Mouse (Mus musculus) G1E (cell line): ENCODE results near the gene Olfr1396. TPM values are rescaled to one million over a fixed set of nuclear protein-coding genes. Genes with fewer than 3 reads are reported as not detected.

Experiments used
- ATAC-seq: 2 replicates; pipeline ENCODE4 v1.8.0; 2016; ENCODE audit warnings: mild to moderate bottlenecking; ENCODE audit not compliant: insufficient number of reproducible peaks, poor library complexity, low FRiP score, severe bottlenecking; ENCODE audit errors: extremely low read depth
- DNase-seq: peaks from one replicate; pipeline ENCODE4 v3.0.0; 2012; ENCODE audit warnings: low spot score
- H3K27me3 ChIP-seq: 2 replicates; pipeline ENCODE4 v1.6.1; 2012; ENCODE audit warnings: mild to moderate bottlenecking, low read length, inconsistent platforms; ENCODE audit not compliant: insufficient read depth
- H3K36me3 ChIP-seq: replicated peaks from 2 replicates; pipeline ENCODE3; 2012; ENCODE audit warnings: mild to moderate bottlenecking, inconsistent platforms
- H3K4me1 ChIP-seq: 2 replicates; pipeline ENCODE4 v1.6.1; 2012; ENCODE audit warnings: low read depth, low read length, inconsistent platforms, mixed read lengths; ENCODE audit not compliant: insufficient read depth
- H3K4me3 ChIP-seq: 2 replicates; pipeline ENCODE4 v1.5.1; 2012; ENCODE audit warnings: low read depth, mild to moderate bottlenecking, inconsistent platforms, low read length, moderate library complexity, mixed read lengths
- H3K9me3 ChIP-seq: replicated peaks from 2 replicates; pipeline ENCODE4 v1.6.1; 2012; ENCODE audit warnings: inconsistent platforms
- CTCF ChIP-seq: IDR thresholded peaks from 2 replicates; pipeline ENCODE4 v1.5.1; 2012; ENCODE audit warnings: low read depth, low read length, inconsistent platforms, mixed read lengths
- GATA1 ChIP-seq: IDR thresholded peaks from 2 replicates; pipeline ENCODE4 v1.6.1; 2012; ENCODE audit warnings: borderline replicate concordance, low read length, inconsistent platforms, mixed read lengths
- GATA2 ChIP-seq: IDR thresholded peaks from 2 replicates; pipeline ENCODE4 v1.6.1; 2012; ENCODE audit warnings: low read depth, low read length, inconsistent platforms, borderline replicate concordance
- POLR2AphosphoS5 ChIP-seq: IDR thresholded peaks from 2 replicates; pipeline ENCODE4 v1.6.1; 2012; ENCODE audit warnings: low read depth, low read length, inconsistent platforms; ENCODE audit not compliant: insufficient replicate concordance
- TAL1 ChIP-seq: conservative IDR thresholded peaks from 2 replicates; pipeline ENCODE4 v1.6.1; 2012; ENCODE audit warnings: low read depth, low read length, inconsistent platforms, mixed read lengths
- polyA plus RNA-seq: library from polyadenylated mRNA; stranded (reverse); fragments of >175 nt; gene quantifications from 2 replicates; pipeline ENCODE4 v1.2.3, GENCODE M21; 2012
- total RNA-seq, 2 experiments: library from RNA; stranded (forward) in 1 of 2; stranded (reverse) in 1 of 2; fragments of 200-1000 nt in 1 of 2; fragments of >200 nt in 1 of 2; fragmentation: Nextera tagmentation in 1 of 2; gene quantifications; 2 replicates each; pipeline ENCODE4 v1.2.3; 2014 to 2017

The Olfr1396 gene
- not detected in 2 replicates for total RNA-seq (2014; fragmentation: Nextera tagmentation)
- 0.06 and 0.11 TPM in 2 replicates for total RNA-seq (2017)
- not detected in 2 replicates for polyA plus RNA-seq

DNA sequence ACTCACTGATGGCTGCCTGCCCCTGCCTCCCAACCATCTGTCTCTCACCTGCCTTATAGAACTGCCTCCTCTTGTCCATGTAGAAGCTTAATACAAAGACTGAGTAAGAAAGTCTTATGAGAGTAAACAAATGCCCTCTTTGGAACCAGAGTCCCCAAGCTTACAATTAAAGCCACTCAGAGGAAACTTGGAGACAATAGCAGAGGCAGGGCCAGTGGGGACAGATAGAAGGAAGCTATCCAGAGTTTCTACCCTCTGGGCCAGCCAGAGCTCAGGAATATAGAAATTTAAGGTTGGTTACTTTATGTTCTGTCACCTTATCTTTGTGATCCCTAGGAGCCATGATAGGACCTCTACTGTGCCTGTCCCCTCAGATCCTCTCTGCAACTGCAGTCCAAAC is at the start of gene Olfr1396:
TSS of gene Olfr1396 (minus strand) at position 101 of the 400 bp plus-strand sequence.
- Histone ChIP-seq H3K27me3 (peaks cover 24% of the 10 kb centered on the region), H3K4me1 (no peaks in the 10 kb centered on the region), H3K4me3 (no peak within 1 kb of the TSS), H3K9me3 (no peaks in the 10 kb centered on the region), H3K36me3 (no peaks in the 10 kb centered on the region)
- DNase-seq (no peak), ATAC-seq (no peak)
- no peak for TF ChIP-seq TAL1
- no peak for TF ChIP-seq GATA1
- TF ChIP-seq CTCF = no peak
- no peak for TF ChIP-seq POLR2AphosphoS5
- no peak for TF ChIP-seq GATA2

DNA sequence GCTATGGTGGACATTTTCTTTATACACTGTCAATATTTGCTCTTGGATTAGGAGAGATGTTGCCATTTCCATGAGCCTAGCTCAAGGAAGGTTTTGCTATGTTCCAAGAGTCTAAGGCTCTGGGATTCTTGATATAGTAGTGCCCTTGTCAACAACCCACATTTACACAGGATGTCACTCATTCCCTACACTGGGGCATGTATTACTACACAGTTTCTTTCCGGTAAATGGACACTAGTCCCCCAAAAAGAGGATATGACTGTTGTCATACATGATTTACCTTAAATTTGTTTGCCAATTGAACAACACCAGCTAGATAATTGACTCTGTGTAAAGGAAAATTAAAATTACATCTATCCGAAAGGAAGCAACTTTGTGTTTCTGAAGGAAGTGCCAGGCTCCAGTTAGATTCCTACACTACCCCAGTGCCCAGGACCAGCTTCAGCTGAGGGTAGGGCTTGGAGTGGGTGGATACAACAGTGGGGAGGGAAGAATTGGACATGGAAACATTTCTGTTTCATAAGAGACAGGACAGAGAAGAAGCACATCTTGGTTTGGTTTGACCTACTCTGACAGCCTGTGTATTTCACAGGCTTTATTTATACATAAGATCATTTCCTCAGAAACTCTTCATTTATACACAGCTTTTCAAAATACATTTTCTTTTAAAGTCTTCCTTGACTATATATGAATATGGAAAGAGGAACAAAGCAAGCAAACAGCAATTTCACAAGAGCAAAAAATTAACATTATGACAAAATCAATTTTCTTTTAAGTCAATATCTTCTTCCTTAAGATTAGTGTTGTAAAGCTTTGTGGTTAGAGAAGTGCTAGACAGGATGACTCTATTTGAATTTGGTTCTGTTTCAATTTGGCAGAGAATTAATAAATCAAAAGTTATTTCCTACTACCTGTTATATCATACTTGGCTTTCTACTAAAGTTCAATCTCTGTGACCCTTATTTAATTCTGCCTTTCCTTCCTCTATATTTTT is 42.4 kb upstream of the Olfr1396 start:
- TF ChIP-seq TAL1 = no peak
- TF ChIP-seq GATA1 = no peak
- no peak for TF ChIP-seq POLR2AphosphoS5
- TF ChIP-seq GATA2 = no peak
- TF ChIP-seq CTCF = no peak
- no peak for ATAC-seq
- peaks cover 12% of the 10 kb centered on the region for H3K27me3 ChIP-seq
- no peaks in the 10 kb centered on the region for H3K36me3 ChIP-seq
- H3K4me1 ChIP-seq = no peaks in the 10 kb centered on the region
- no peak overlapping the region for H3K4me3 ChIP-seq
- DNase-seq = no peak
- no peaks in the 10 kb centered on the region for H3K9me3 ChIP-seq

GRCm38 (mm10) chr11:49154077-49154476 is 39.4 kb upstream of the Olfr1396 start, which contains the start of gene Olfr1394:
Gene Olfr1394, plus strand, starts transcription at chr11:49154377.
- no peak for DNase-seq
- H3K4me1 ChIP-seq = no peaks in the 10 kb centered on the region
- no peak within 1 kb of the TSS for H3K4me3 ChIP-seq
- no peak for ATAC-seq
- H3K9me3 ChIP-seq = no peaks in the 10 kb centered on the region
- H3K36me3 ChIP-seq = no peaks in the 10 kb centered on the region
- peaks cover 8% of the 10 kb centered on the region for H3K27me3 ChIP-seq
- TF ChIP-seq TAL1 (no peak), CTCF (no peak), GATA1 (no peak), POLR2AphosphoS5 (no peak), GATA2 (no peak)

- Histone ChIP-seq H3K36me3 (no peaks in the 10 kb centered on the region), H3K4me3 (no peak within 1 kb of the TSS), H3K27me3 (peaks cover 6% of the 10 kb centered on the region; the same call in 1 of the 2 replicates), H3K9me3 (no peaks in the 10 kb centered on the region), H3K4me1 (no peaks in the 10 kb centered on the region)
- TF ChIP-seq GATA1 (no peak), TAL1 (no peak), POLR2AphosphoS5 (no peak), GATA2 (no peak)
- no peak for ATAC-seq
- DNase-seq = no peak
These were observed 27.3 kb upstream of the Olfr1396 start, which contains the start of gene Olfr1395 for GRCm38 (mm10) chr11:49141974-49142373. Gene Olfr1395, plus strand, starts transcription at chr11:49142274.

GRCm38 (mm10) chr11:49124169-49124568 is 9.5 kb upstream of the Olfr1396 start:
- Histone ChIP-seq H3K4me1 (no peaks in the 10 kb centered on the region), H3K27me3 (no peaks in the 10 kb centered on the region), H3K36me3 (no peaks in the 10 kb centered on the region), H3K4me3 (no peak overlapping the region), H3K9me3 (no peaks in the 10 kb centered on the region)
- TF ChIP-seq CTCF = no peak
- TF ChIP-seq TAL1 = no peak
- no peak for TF ChIP-seq GATA1
- TF ChIP-seq POLR2AphosphoS5 = no peak
- no peak for TF ChIP-seq GATA2
- DNase-seq (no peak), ATAC-seq (no peak)

DNA sequence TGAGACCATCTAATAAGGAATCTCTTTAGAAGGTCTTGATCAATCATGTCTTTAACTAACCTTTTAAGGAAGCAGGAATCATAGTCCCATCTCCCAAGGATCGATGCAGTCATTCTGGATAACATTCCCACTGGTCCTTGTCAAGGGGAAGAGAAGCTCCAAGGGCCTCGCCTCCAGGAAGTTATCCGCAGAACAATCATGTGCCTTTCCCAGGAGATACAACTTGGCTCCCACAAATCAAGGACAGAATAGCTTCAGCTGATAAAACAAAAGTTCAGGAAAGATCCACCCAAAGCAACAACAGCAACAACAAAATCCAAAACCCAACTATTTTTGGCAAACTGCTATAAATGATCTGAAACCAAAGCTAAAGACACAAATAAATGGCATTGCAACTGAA is 5.0 kb upstream of the Olfr1396 start:
- Histone ChIP-seq H3K36me3 (no peaks in the 10 kb centered on the region), H3K9me3 (no peaks in the 10 kb centered on the region), H3K4me3 (no peak overlapping the region), H3K4me1 (no peaks in the 10 kb centered on the region), H3K27me3 (peaks cover 13% of the 10 kb centered on the region)
- ATAC-seq = no peak
- no peak for TF ChIP-seq GATA2
- no peak for TF ChIP-seq TAL1
- TF ChIP-seq GATA1 = no peak
- TF ChIP-seq POLR2AphosphoS5 = no peak
- TF ChIP-seq CTCF = no peak
- DNase-seq = no peak
